Mouse (Mus musculus): ENCODE data around the gene Gm11627. TPM values are rescaled to one million over a fixed set of nuclear protein-coding genes. Genes with fewer than 3 reads are reported as not detected.

Gm11627 gene
- total RNA-seq, 2 experiments from 2014 or later, result not detected

DNA sequence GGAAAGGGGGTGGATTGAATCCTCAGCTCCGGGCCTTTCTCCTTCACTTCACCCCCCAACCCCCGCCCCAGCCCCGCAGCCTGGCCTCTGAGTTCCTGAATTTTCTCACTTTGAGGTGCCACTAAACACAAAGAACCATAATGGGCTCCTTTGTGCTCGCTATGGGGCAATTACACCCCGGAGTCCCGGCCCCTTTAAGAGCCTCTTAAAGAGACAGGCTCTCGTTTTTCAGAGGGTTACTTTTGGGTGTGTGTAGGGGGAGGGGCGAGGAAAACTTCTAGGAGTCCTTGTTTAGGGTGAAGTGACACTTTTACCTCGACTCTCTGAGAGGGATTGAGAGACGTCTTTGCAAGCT lies 24.2 kb upstream of the Gm11627 start:
- peak; percentile 29 for DNase-seq (ENCODE audit: low spot score in 2 of 2)

- no peak for DNase-seq (ENCODE audit: low spot score in 2 of 2)
Measured at GRCm38 (mm10) chr11:102602816-102603495, 23.7 kb upstream of the Gm11627 start.

DNA sequence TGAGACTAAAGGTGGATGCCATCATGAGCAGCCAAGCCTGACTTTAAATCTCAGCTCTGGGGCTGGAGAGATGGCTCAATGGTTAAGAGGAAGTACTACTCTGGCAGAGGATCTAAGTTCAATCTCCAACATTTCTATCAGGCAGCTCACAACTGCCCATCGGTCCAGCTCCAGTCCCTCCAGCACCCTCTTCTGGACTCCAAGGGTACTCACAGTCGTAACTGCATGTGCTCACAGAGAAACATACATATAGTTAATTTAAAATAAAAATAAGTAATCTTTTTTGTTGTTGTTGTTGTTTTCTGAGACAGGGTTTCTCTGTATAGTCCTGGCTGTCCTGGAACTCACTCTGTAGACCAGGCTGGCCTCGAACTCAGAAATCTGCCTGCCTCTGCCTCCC lies 20.7 kb upstream of the Gm11627 start:
- DNase-seq (ENCODE audit: low spot score in 2 of 2), result no peak

- no peak for DNase-seq (ENCODE audit: low spot score in 2 of 2)
Measured at GRCm38 (mm10) chr11:102595341-102595820, 16.1 kb upstream of the Gm11627 start.

DNA sequence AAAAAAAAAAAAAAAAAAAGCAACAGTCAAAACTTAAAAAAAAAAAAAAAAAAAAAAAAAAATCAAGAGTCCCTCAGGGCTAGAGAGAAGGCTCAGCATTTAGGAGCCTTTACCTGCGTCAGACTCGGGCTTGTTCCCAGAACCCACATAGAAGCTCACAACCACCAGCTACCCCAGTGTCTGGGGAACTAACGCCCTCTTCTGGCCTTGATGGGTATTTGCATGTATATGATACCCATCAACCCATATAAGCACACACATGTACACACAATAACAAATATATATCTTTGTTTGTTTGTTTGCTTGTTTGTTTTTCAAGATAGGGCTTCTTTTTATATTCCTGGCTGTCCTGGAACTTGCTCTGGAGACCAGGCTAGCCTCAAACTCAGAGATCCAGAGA lies 8.3 kb upstream of the Gm11627 start:
- DNase-seq (ENCODE audit: low spot score in 2 of 2), result no peak

GRCm38 (mm10) chr11:102586445-102587130 lies 7.3 kb upstream of the Gm11627 start:
- DNase-seq (ENCODE audit: low spot score in 2 of 2), result no peak

DNA sequence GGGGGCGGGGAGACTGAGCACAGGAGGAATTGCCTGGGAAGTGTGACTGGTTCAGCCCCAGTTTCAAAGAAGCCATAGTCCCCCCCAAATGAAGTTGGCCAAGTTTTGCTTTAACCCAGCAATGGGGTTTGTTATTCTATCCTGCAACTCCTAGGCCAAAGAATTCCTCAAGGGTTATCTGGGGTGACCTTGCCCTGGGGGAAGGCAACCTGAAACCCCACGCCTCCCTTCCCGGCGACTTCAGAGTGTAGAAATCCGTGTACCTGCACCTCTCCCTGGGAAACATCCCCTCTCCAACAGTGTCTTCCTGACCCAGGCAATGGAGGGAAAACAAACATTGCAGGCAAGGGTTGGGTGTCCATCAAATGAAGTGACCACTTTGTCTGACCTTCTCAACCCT lies 3.5 kb upstream of the Gm11627 start:
- no peak for DNase-seq (ENCODE audit: low spot score in 2 of 2)

GRCm38 (mm10) chr11:102582016-102582610 lies 2.9 kb upstream of the Gm11627 start:
- no peak for DNase-seq (ENCODE audit: low spot score in 2 of 2)

GRCm38 (mm10) chr11:102581281-102582015 lies 2.2 kb upstream of the Gm11627 start:
- no peak for DNase-seq (ENCODE audit: low spot score in 2 of 2)

- DNase-seq (ENCODE audit: low spot score in 2 of 2), result no peak
Measured at GRCm38 (mm10) chr11:102580034-102580330, 721 bp upstream of the Gm11627 start.

GRCm38 (mm10) chr11:102578341-102579118 lies 731 bp downstream of the Gm11627 start:
- DNase-seq (ENCODE audit: low spot score in 2 of 2), result peak; percentile 81 to 86

GRCm38 (mm10) chr11:102576050-102576754 lies 3.1 kb downstream of the Gm11627 start:
- DNase-seq (ENCODE audit: low spot score in 2 of 2), result no peak

GRCm38 (mm10) chr11:102575034-102575433 lies 4.2 kb downstream of the Gm11627 start:
- DNase-seq (ENCODE audit: low spot score in 2 of 2), result no peak

- peak; percentile 86 to 93 for DNase-seq (ENCODE audit: low spot score in 2 of 2)
Measured at GRCm38 (mm10) chr11:102572866-102573663, 6.2 kb downstream of the Gm11627 start.

DNA sequence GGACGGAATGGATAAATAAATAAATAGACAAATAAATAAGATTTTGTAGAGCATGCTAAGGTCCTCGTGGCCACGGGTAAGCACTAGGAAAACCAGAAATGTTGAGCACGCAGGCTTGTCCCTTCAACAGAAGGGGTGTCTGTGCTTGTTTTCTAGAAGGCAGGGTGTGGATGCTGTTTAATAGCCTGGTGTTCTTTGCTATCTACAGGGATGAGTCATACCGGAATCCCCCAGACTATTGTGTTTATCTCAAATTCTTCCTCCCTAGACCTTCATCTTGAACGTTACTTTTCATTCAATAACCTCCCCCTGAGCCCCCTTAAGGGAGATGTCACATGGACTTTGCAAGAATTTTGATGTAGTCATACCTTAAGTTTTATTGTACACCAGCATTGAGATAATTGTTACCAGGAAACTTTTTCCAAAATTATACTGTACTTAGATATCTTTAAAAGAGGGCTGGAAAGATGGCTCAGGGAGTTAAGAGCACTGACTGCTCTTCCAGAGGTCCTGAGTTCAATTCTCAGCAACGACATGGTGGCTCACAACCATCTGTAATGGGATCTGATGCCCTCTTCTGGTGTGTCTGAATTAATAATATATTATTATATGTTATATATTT lies 10.4 kb downstream of the Gm11627 start:
- no peak for DNase-seq (ENCODE audit: low spot score in 2 of 2)

- no peak for DNase-seq (ENCODE audit: low spot score in 2 of 2)
Measured at GRCm38 (mm10) chr11:102568191-102568590, 11.1 kb downstream of the Gm11627 start.

- DNase-seq (ENCODE audit: low spot score in 2 of 2), result no peak
Measured at GRCm38 (mm10) chr11:102567723-102568122, 11.5 kb downstream of the Gm11627 start.

- no peak for DNase-seq (ENCODE audit: low spot score in 2 of 2)
Measured at GRCm38 (mm10) chr11:102567157-102567556, 12.1 kb downstream of the Gm11627 start.

DNA sequence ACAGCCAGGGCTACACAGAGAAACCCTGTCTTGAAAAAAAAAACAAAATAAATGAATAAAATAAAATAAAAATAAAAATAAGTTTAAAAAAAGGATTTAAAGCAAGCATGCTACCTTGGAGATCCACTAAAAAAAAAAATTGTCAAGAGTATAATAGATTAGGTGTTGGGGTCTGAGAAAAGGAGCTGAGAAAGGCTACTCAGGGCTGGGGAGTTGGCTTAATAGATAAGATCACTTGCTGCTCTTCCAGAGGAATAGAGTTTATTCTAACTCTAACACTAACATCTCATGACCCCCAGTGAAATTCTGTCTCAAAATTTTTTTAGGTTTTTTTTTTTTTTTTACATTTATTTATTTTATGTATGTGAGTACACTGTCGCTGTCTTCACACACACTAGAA lies 13.0 kb downstream of the Gm11627 start:
- DNase-seq (ENCODE audit: low spot score in 2 of 2), result no peak
